Mouse (Mus musculus) forebrain, embryonic 15.5 days (tissue): ENCODE results near the gene Nkd2. TPM values are rescaled to one million over a fixed set of nuclear protein-coding genes. Genes with fewer than 3 reads are reported as not detected.

Experiments
- ATAC-seq: fragments of 200-750 bp; cut with Nextera tagmentation; replicated peaks from 2 replicates; pipeline ENCODE4 v1.8.0; 2017; ENCODE audit warnings: mild to moderate bottlenecking, moderate TSS enrichment, moderate library complexity
- H3K27ac ChIP-seq: fragments of 300-500 bp; sonication (generic); replicated peaks from 2 replicates; pipeline ENCODE4 v1.5.1; 2015; ENCODE audit warnings: mild to moderate bottlenecking, inconsistent platforms
- H3K27me3 ChIP-seq: fragments of 300-500 bp; sonication (generic); 2 replicates; pipeline ENCODE4 v1.6.1; 2015; ENCODE audit warnings: inconsistent platforms
- H3K36me3 ChIP-seq: fragments of 300-500 bp; sonication (generic); 2 replicates; pipeline ENCODE4 v1.6.1; 2015; ENCODE audit warnings: mild to moderate bottlenecking, inconsistent platforms
- H3K4me1 ChIP-seq: fragments of 300-500 bp; sonication (generic); 2 replicates; pipeline ENCODE4 v1.6.1; 2015; ENCODE audit warnings: inconsistent platforms
- H3K4me2 ChIP-seq: fragments of 300-500 bp; sonication (generic); replicated peaks from 2 replicates; pipeline ENCODE4 v1.6.1; 2015; ENCODE audit warnings: mild to moderate bottlenecking, inconsistent platforms
- H3K4me3 ChIP-seq: fragments of 300-500 bp; sonication (generic); 2 replicates; pipeline ENCODE4 v1.5.1; 2015; ENCODE audit warnings: mild to moderate bottlenecking, inconsistent platforms
- H3K9ac ChIP-seq: fragments of 300-500 bp; sonication (generic); replicated peaks from 2 replicates; pipeline ENCODE4 v1.6.1; 2015; ENCODE audit warnings: mild to moderate bottlenecking, inconsistent platforms
- H3K9me3 ChIP-seq: fragments of 300-500 bp; sonication (generic); 2 replicates; pipeline ENCODE4 v1.6.1; 2016; ENCODE audit warnings: inconsistent platforms
- WGBS: fragments of 180-500 bp; shearing (Covaris S2); methylation state at CpG from one replicate; pipeline ENCODE4 v1.1.7; 2015; ENCODE audit warnings: mixed read lengths; 5-methylcytosine and 5-hydroxymethylcytosine counted together
- polyA plus RNA-seq: library from polyadenylated mRNA; unstranded; fragments of >200 nt; fragmentation: Nextera tagmentation; extraction: Ambion mirVana; gene quantifications from 2 replicates; pipeline ENCODE4 v1.2.1, GENCODE M21; 2015

The Nkd2 gene
- polyA plus RNA-seq, 1 experiment from 2014 or later = 7.4 TPM

DNA sequence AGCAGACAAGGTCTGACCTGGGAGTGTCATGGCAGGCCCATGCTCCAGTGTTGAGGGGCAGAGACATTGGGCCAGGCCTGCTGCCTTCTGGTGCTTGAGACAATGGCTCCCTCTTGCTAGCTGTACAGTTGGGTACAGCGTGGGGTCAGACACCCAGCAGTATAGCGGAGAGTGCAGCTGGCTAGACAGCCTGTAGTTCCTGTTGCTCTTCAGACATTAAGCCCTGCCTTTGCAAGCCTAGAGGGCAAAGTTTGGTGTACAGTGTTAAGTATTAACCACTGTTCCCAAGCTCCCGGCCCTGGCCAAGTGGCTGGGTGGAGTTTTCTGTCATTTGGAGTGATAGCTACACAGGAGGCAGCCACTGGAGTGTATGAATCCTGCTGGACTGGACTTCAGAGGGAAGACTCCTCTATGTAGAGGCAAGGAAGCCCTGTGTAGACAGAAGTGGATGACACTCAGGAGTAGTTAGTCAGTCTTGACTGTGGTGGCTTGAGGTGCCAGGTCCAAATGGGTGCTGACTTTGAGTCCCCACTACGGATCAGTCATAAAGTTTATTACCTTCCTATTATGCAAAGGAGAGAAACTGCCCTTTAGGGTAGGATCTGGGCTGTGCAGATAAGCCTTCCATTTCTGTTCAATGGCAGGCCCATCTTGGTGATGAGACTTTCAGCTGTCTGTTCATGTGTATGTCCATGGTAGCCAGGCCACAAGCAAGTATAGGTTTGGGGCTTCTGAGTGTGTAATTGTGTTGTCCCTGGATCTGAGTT is 77.3 kb downstream of the Nkd2 start:
- H3K27ac ChIP-seq = no peak overlapping the region
- WGBS = 85% methylated on average over 4 of the region's 4 CpGs
- no peaks in the 10 kb centered on the region for H3K9me3 ChIP-seq
- H3K4me2 ChIP-seq = no peak overlapping the region
- no peak overlapping the region for H3K9ac ChIP-seq
- ATAC-seq = no peak
- H3K4me3 ChIP-seq = no peak overlapping the region
- no peaks in the 10 kb centered on the region for H3K36me3 ChIP-seq
- no peaks in the 10 kb centered on the region for H3K27me3 ChIP-seq
- peaks cover 26% of the 10 kb centered on the region for H3K4me1 ChIP-seq

Other genes starting within 250 kb of the Nkd2 start
- 125 and 130 TPM in 2 replicates for gene Clptm1l, start 243.6 kb downstream of the Nkd2 start, polyA plus RNA-seq
- gene Tert, start 220.7 kb downstream of the Nkd2 start, polyA plus RNA-seq = 6.4 and 7.3 TPM in 2 replicates
- gene Slc6a18, start 169.6 kb downstream of the Nkd2 start, polyA plus RNA-seq = not detected in 2 replicates
- 0.06 TPM in 1 of 2 replicates, not detected in the other for gene Slc6a19, start 142.8 kb downstream of the Nkd2 start, polyA plus RNA-seq
- 16.3 and 18.4 TPM in 2 replicates for gene Slc12a7, start 114.5 kb downstream of the Nkd2 start, polyA plus RNA-seq
- 20.6 and 21.0 TPM in 2 replicates for gene Trip13, start 90.2 kb upstream of the Nkd2 start, polyA plus RNA-seq
- 96.6 and 98.0 TPM in 2 replicates for gene Brd9, start 90.2 kb upstream of the Nkd2 start, polyA plus RNA-seq
- gene Zdhhc11, start 116.2 kb upstream of the Nkd2 start, polyA plus RNA-seq = not detected in 2 replicates
- gene Tppp, start 161.8 kb upstream of the Nkd2 start, polyA plus RNA-seq = 7.1 and 7.5 TPM in 2 replicates
- gene Cep72, start 214.7 kb upstream of the Nkd2 start, polyA plus RNA-seq = 11.3 and 13.1 TPM in 2 replicates